Mouse (Mus musculus): Measurements from ENCODE around the gene Erc1. TPM values are rescaled to one million over a fixed set of nuclear protein-coding genes. Genes with fewer than 3 reads are reported as not detected.
"Not testable (repeated sequence)": the region's sequence is repeated elsewhere in the genome, so short reads cannot be mapped to it uniquely, and the experiment has no call there.

Gene Erc1
- total RNA-seq, 2 experiments from 2014 or later: 19.3 to 21.2 TPM

DNA sequence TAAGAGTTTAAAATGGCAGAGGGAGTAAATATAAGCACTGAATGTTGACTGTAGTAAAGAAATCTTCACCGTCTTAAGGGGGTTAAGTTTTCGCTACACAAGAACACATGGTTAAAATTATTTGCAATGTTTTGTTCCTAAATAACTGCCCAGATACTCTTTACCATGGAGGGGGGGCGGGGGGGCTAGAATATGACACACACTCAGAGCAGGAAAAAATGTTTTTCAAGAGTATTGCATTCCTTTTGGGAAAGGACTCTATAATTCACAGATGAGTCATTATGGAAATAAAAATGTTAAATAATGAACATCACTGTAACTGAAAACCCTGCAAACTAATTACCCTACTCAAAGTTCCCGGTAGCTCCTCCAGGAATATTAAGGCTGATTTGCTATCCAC lies 32.5 kb downstream of the Erc1 start:
- intact Hi-C loops (cut with DNase I; ENCODE audit: low total_unique reads): no loop called here
- DNase-seq: no peak

- intact Hi-C loops (cut with DNase I; ENCODE audit: low total_unique reads): not testable (repeated sequence)
Measured at GRCm38 (mm10) chr6:119813055-119813454, 34.9 kb downstream of the Erc1 start.

DNA sequence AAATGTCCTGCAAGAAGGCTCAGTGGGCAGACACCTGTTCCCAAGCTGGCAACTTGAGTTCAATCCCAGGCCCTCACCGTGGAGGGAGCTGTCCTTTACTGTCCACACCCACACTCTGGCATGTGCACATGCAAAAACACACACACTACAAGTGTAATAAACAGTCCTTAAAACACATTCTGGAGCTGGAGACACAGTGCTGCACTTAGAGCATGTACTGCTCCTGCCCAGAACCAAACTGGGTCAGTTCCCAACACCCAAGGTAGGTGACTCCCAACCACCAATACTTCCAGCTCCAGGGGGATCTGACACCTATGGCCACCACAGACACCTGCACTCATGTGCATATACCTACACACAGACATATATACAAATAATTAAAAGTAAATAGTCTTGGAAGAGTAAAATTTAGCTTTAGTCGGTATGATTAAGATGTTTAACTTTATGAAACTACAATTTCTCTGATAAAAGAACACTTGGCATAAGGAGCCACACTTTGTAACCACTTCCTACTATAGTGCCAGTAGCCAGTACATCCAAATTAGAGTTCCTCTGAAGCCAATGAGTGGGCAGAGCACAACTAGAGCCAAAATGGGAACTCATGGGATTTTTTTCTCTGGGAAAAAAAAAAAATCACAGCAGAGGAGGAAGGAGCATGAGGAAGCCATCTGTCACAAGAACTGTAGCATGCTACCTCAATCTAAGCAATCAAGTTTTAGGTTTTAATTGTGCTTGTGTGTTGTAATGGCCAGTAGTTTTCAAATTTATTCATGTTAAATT lies 39.1 kb downstream of the Erc1 start:
- intact Hi-C loops (cut with DNase I; ENCODE audit: low total_unique reads): no loop called here
- DNase-seq: no peak

More at GRCm38 (mm10) chr6:119813055-119813454, 34.9 kb downstream of the Erc1 start:
- not testable (repeated sequence) for DNase-seq

DNA sequence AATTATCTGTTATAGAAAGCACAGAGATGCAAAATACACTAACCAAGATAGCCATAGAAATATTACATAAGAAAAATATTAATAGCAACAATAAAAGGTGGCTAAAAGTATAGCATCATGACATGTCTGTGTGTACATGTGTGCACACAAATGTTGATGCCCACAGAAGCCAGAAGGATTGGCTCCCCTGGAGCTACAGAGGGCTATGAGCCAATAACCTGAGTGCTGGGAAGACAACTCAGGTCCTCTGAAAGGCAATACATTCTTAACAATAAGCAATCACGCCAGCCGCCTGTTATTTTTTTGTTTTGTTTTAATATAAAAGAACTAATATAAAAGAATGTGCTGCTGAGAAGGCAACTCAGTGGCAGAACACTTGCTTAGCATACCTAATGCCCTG lies 44.7 kb downstream of the Erc1 start:
- no peak for DNase-seq
- intact Hi-C loops (cut with DNase I; ENCODE audit: low total_unique reads): no loop called here

DNA sequence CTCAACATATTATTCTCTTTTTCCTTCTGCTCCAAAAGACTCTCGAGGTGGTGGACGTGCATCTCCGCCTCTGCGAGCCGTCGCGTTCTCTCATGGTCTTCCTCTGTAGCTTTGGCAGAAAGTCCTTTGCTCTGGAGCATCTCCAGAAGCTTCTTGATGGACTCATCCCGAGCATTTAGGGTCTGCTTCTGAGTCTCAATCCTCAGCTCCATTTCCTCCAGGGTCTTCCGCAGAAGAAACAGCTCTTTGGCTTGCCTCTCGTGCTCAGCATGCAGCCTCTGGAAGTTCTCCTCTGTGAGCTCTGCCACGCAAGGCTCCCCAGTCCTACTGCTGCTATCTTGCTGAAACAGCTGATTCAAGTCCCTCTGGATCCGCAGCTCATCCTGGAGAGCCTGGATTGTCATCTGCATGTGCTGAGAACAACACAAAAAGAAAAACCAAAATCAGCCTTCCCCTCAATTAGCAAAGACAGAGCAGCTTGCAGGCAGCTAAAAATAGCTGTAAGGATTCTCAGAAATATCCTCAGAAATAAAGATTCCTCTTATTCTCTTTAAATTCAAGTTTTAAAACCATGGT lies 51.0 kb downstream of the Erc1 start:
- intact Hi-C loops (cut with DNase I; ENCODE audit: low total_unique reads): no loop called here
- DNase-seq: no peak

DNA sequence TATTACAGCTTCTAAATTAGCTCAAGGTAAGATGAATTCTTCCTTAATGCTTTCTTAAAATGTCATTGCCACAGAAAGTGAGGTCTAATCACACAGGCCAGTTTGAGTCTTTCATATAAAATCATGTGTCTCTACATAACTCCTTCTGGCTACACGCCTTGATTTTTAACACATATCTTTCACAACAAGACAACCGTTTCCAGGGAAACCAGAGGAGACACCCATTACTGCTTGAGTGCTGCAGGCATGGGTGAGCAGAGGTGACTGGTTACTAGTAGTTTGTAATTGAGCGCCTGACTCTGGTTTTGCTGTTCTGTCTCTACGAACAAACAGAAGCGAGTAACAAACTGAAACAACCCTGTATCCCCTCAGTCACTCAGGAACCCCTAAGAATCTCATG lies 51.7 kb downstream of the Erc1 start:
- intact Hi-C loops (cut with DNase I; ENCODE audit: low total_unique reads): no loop called here
- no peak for DNase-seq

DNA sequence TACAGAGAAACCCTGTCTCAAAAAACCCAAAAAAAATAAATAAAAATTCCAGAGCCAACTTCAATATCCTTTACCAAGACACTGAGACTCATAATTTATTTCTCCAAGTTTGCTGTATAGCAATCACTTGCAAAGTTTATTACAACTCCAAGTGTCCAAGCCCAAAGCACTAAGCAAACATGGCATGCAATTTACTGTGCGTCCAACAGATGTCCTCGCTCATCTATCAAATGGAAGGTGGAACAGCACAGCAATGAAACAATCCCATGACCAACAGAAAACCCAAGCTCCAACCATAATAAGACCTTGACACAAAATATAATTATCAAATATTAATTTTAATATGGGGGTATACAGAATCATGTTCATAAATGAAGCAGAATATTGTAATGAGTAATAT lies 55.4 kb downstream of the Erc1 start:
- peak; percentile 24 for DNase-seq
- intact Hi-C loops (cut with DNase I; ENCODE audit: low total_unique reads): loop anchor here (5.0 kb wide), 2 partner anchors 130 to 410 kb away; no protein-coding TSS in a partner anchor

GRCm38 (mm10) chr6:119782416-119782815 lies 65.6 kb downstream of the Erc1 start:
- no peak for DNase-seq
- intact Hi-C loops (cut with DNase I; ENCODE audit: low total_unique reads): no loop called here

- no peak for DNase-seq
- intact Hi-C loops (cut with DNase I; ENCODE audit: low total_unique reads): no loop called here
Measured at GRCm38 (mm10) chr6:119781109-119781508, 66.9 kb downstream of the Erc1 start.

DNA sequence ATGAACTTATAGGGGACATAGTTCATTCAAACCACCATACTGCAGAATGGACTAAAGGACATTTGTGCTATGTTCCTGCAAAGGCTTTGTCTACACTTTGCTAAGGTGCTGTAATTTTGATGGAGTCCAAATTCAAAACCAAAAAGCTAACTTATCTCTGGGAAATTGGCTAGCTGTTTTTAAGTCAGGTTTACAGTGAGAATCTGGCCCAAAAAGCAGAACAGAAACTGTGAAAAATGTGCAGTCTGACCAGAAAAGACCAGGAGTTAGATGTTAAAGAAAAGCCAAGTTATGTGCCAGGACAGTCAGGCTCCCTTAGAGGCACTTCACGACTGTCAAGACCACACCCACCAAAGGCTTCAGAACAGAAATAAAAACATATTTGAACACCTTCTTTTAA lies 79.2 kb downstream of the Erc1 start:
- intact Hi-C loops (cut with DNase I; ENCODE audit: low total_unique reads): loop anchor here (10.0 kb wide), 1 partner anchor 284 kb away; no protein-coding TSS in a partner anchor

DNA sequence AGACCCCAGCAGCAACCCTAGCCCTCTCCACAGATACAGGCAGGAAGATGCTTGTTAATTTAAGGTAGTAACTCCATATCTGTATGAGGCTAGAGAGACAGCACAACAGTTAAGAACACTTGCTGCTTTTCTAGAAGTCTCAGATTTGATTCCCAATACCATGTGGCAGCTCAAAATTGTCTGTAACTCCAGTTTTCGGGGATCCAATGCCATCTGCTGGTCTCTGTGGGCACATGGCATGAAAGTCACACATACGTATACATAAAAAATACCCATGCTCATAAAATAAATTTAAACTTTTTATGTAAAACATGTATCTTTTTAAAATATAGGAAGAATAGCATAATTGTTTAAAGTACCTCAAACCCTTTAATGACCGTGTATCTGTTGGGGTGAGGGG lies 83.6 kb downstream of the Erc1 start:
- intact Hi-C loops (cut with DNase I; ENCODE audit: low total_unique reads): loop anchor here (10.0 kb wide), 1 partner anchor 280 kb away; no protein-coding TSS in a partner anchor
- DNase-seq: no peak

More for the DNA sequence above, 79.2 kb downstream of the Erc1 start:
- DNase-seq: no peak

DNA sequence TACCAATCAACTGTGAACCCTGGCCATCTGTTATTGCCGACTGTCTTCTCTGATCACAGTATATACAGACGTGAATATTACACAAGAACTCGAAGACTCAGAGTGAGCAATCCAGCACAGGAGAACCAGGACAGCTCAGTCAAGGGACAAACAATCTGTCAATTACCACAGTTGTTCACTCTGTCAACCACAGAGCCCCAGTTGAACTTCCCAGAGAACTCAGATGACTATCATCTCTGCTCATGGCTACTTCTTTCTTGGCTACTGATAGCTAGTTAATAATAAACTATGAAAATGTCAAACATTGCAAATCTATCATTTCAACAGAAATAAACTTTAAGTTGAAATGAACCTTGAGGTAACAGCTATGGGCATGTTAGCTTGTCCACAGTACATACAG lies 88.1 kb downstream of the Erc1 start:
- no peak for DNase-seq
- intact Hi-C loops (cut with DNase I; ENCODE audit: low total_unique reads): loop anchor here (10.0 kb wide), 1 partner anchor 275 kb away; no protein-coding TSS in a partner anchor

- no peak for DNase-seq
- intact Hi-C loops (cut with DNase I; ENCODE audit: low total_unique reads): no loop called here
Measured at GRCm38 (mm10) chr6:119758490-119758889, 89.5 kb downstream of the Erc1 start.

DNA sequence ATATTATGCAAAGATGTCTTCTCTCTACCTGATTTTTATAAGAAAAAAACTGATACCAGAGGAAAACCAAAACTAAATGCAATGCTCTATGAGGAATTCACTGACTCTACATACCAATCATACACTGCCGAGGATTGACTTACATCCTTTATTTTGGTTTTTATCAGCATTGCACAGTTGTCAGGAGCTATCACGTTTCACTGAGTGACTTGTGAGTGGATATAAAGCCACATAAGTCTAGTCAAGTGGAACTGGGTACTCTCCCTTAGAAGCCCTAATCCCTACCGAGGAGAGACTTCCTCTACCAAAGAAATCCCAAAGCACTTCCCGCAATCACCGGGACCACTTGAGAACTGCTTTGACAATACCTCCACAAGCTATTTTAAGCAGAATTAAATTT lies 90.2 kb downstream of the Erc1 start:
- intact Hi-C loops (cut with DNase I; ENCODE audit: low total_unique reads): no loop called here
- DNase-seq: no peak

- intact Hi-C loops (cut with DNase I; ENCODE audit: low total_unique reads): no loop called here
Measured at GRCm38 (mm10) chr6:119755866-119756265, 92.1 kb downstream of the Erc1 start.

GRCm38 (mm10) chr6:119749093-119749635 lies 98.8 kb downstream of the Erc1 start:
- intact Hi-C loops (cut with DNase I; ENCODE audit: low total_unique reads): no loop called here
- no peak for DNase-seq

More at GRCm38 (mm10) chr6:119755866-119756265, 92.1 kb downstream of the Erc1 start:
- no peak for DNase-seq

DNA sequence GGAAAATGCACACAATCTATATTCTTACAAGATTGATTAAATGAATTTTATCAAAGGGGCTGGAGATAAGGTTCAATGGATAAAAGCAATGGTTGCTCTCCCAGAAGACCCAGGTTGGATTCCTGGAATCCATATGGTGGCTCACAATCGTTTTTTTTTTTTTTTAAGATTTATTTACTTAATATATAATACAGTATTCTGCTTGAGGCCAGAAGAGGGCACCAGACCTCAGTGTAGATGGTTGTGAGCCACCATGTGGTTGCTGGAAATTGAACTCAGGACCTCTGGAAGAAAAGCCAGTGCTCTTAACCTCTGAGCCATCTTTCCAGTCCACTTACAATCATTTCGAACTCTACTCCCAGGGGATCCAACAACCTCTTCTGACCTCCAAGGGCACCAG lies 106.1 kb downstream of the Erc1 start:
- DNase-seq: no peak
- intact Hi-C loops (cut with DNase I; ENCODE audit: low total_unique reads): no loop called here

DNA sequence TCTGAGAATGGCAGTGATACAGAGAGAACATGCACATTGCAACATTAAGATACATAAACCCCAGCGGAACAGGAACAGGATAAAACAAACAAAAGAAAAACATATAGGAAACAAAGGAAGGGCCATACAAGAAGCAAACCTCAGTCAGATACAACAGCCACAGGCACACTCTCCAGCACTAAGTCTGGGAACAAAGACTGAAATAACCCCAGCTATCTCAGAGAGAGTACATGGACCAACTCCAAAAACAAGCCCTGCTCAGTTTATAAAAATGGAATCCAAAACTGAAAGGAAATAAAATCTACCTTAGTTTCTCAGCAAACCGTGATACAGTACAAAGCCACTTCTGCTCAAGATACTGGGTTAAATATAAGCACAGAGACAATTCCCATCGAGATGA lies 107.4 kb downstream of the Erc1 start:
- intact Hi-C loops (cut with DNase I; ENCODE audit: low total_unique reads): no loop called here
- DNase-seq: no peak

DNA sequence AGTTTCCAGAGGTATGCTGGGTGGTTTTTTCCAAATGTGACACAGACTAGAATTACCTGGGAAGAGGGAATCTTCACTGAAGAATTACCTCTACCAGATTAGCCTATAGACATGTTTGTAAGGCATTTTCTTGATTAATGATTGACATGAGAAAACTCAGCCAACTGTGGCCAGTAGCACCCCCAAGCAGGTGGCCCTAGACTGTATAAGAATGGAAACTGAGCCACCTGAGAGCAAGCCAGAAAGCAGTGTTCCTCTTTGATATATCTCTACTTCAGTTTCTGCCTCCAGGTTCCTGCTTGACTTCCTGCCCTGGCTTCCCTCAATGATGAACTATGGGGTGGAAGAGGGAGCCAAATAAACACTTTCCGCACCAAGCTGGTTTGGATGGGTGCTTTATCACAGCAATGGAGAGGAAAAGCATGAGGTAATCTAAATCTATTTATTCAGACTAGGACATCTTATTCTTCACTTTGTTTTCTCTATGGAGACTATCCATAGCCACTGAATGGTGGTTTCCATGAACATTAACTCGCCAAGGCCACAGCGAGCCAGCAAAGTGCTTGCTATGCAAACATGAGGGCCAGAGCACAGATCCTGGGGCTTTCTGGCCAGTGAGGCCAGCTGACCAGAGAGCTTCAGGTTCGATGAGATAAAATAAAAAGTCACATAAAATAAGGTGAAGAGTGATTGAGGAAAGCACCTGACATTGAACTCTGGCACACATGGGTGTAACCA lies 109.2 kb downstream of the Erc1 start:
- intact Hi-C loops (cut with DNase I; ENCODE audit: low total_unique reads): no loop called here
- DNase-seq: no peak

GRCm38 (mm10) chr6:119737716-119738115 lies 110.3 kb downstream of the Erc1 start:
- intact Hi-C loops (cut with DNase I; ENCODE audit: low total_unique reads): no loop called here
- DNase-seq: no peak
